Mouse (Mus musculus) midbrain, embryonic 15.5 days (tissue): ENCODE data around the gene Vmn1r34. TPM values are rescaled to one million over a fixed set of nuclear protein-coding genes. Genes with fewer than 3 reads are reported as not detected.
"Not testable (repeated sequence)": the region's sequence is repeated elsewhere in the genome, so short reads cannot be mapped to it uniquely, and the experiment has no call there.

Experiments
- ATAC-seq: fragments of 200-750 bp; cut with Nextera tagmentation; replicated peaks from 2 replicates; pipeline ENCODE4 v1.8.0; 2017; ENCODE audit warnings: moderate TSS enrichment
- H3K27ac ChIP-seq: fragments of 300-500 bp; sonication (generic); 2 replicates; pipeline ENCODE4 v1.5.1; 2015; ENCODE audit warnings: mild to moderate bottlenecking, inconsistent platforms
- H3K27me3 ChIP-seq: fragments of 300-500 bp; sonication (generic); replicated peaks from 2 replicates; pipeline ENCODE4 v1.6.1; 2015; ENCODE audit warnings: inconsistent platforms
- H3K36me3 ChIP-seq: fragments of 300-500 bp; sonication (generic); replicated peaks from 2 replicates; pipeline ENCODE4 v1.6.1; 2015; ENCODE audit warnings: inconsistent platforms
- H3K4me1 ChIP-seq: fragments of 300-500 bp; sonication (generic); 2 replicates; pipeline ENCODE4 v1.6.1; 2015; ENCODE audit warnings: inconsistent platforms
- H3K4me2 ChIP-seq: fragments of 300-500 bp; sonication (generic); 2 replicates; pipeline ENCODE4 v1.6.1; 2015; ENCODE audit warnings: inconsistent platforms, mild to moderate bottlenecking, moderate library complexity
- H3K4me3 ChIP-seq: fragments of 300-500 bp; sonication (generic); 2 replicates; pipeline ENCODE4 v1.5.1; 2015; ENCODE audit warnings: mild to moderate bottlenecking, inconsistent platforms
- H3K9ac ChIP-seq: fragments of 300-500 bp; sonication (generic); 2 replicates; pipeline ENCODE4 v1.6.1; 2015; ENCODE audit warnings: mild to moderate bottlenecking, inconsistent platforms
- H3K9me3 ChIP-seq: fragments of 300-500 bp; sonication (generic); 2 replicates; pipeline ENCODE4 v1.6.1; 2016; ENCODE audit warnings: inconsistent platforms
- WGBS: fragments of 180-500 bp; shearing (Covaris S2); methylation state at CpG from one replicate; pipeline ENCODE4 v1.1.7; 2015; ENCODE audit warnings: mixed read lengths; 5-methylcytosine and 5-hydroxymethylcytosine counted together
- polyA plus RNA-seq: library from polyadenylated mRNA; unstranded; fragments of >200 nt; fragmentation: Nextera tagmentation; extraction: Ambion mirVana; gene quantifications from 2 replicates; pipeline ENCODE4 v1.2.1, GENCODE M21; 2015

Vmn1r34 gene
- not detected in 2 replicates for polyA plus RNA-seq

- H3K27ac ChIP-seq, result no peak within 1 kb of the TSS
- 87% methylated on average over 1 of the region's 1 CpGs for WGBS
These were observed at the start of gene Vmn1r34 for GRCm38 (mm10) chr6:66643779-66644178. Gene Vmn1r34 (minus strand): TSS chr6:66643879.

GRCm38 (mm10) chr6:66685806-66686205 is 42.1 kb upstream of the Vmn1r34 start, which contains the start of gene Vmn1r35:
Gene Vmn1r35 (minus strand): TSS chr6:66685906.
- ATAC-seq, result no peak
- Histone ChIP-seq H3K27me3 (no peaks in the 10 kb centered on the region), H3K27ac (no peak within 1 kb of the TSS), H3K36me3 (no peaks in the 10 kb centered on the region), H3K4me2 (no peak within 1 kb of the TSS), H3K4me1 (no peaks in the 10 kb centered on the region), H3K4me3 (no peak within 1 kb of the TSS), H3K9me3 (no peaks in the 10 kb centered on the region), H3K9ac (no peak within 1 kb of the TSS)
- WGBS, result 80% methylated on average over 3 of the region's 3 CpGs

More at GRCm38 (mm10) chr6:66643779-66644178, at the start of gene Vmn1r34:
- no peaks in the 10 kb centered on the region for H3K27me3 ChIP-seq
- no peak within 1 kb of the TSS for H3K4me3 ChIP-seq
- H3K36me3 ChIP-seq, result no peaks in the 10 kb centered on the region
- no peak for ATAC-seq
- no peaks in the 10 kb centered on the region for H3K4me1 ChIP-seq
- no peak within 1 kb of the TSS for H3K9ac ChIP-seq
- no peak within 1 kb of the TSS for H3K4me2 ChIP-seq
- H3K9me3 ChIP-seq, result no peaks in the 10 kb centered on the region

- H3K4me3 ChIP-seq, ATAC-seq, H3K9me3 ChIP-seq, H3K27me3 ChIP-seq, H3K9ac ChIP-seq, H3K36me3 ChIP-seq, H3K27ac ChIP-seq, H3K4me2 ChIP-seq, H3K4me1 ChIP-seq: not testable (repeated sequence)
These were observed 25.5 kb downstream of the Vmn1r34 start, which contains the start of gene Vmn1r33 for GRCm38 (mm10) chr6:66618182-66618581. Gene Vmn1r33 (minus strand): TSS chr6:66618282.

GRCm38 (mm10) chr6:66595804-66596203 is 47.9 kb downstream of the Vmn1r34 start:
- Histone ChIP-seq H3K27me3 (no peaks in the 10 kb centered on the region), H3K36me3 (no peaks in the 10 kb centered on the region), H3K9me3 (no peaks in the 10 kb centered on the region), H3K4me1 (no peaks in the 10 kb centered on the region), H3K4me3 (no peak overlapping the region), H3K4me2 (no peak overlapping the region), H3K9ac (no peak overlapping the region), H3K27ac (no peak overlapping the region)
- no peak for ATAC-seq

Other genes starting within 250 kb of the Vmn1r34 start
- 14.0 and 17.6 TPM in 2 replicates for gene Mad2l1, start 108.5 kb downstream of the Vmn1r34 start, polyA plus RNA-seq
- gene Vmn1r32, start 83.8 kb downstream of the Vmn1r34 start, polyA plus RNA-seq, result not detected in 2 replicates
- gene Vmn1r33, start 25.6 kb downstream of the Vmn1r34 start, polyA plus RNA-seq, result not detected in 2 replicates
- gene Vmn1r35, start 42.0 kb upstream of the Vmn1r34 start, polyA plus RNA-seq, result not detected in 2 replicates
- gene Vmn1r36, start 75.3 kb upstream of the Vmn1r34 start, polyA plus RNA-seq, result not detected in 2 replicates
- not detected in 2 replicates for gene Vmn1r37, start 85.5 kb upstream of the Vmn1r34 start, polyA plus RNA-seq
- not detected in 2 replicates for gene Vmn1r38, start 138.7 kb upstream of the Vmn1r34 start, polyA plus RNA-seq
- not detected in 2 replicates for gene Vmn1r39, start 166.7 kb upstream of the Vmn1r34 start, polyA plus RNA-seq